8 mouse cellular contexts compared by ENCODE assay signal in genomic region chr12:32819823-32820605, GRCm38 (mm10). TPM values are rescaled to one million over a fixed set of nuclear protein-coding genes. Genes with fewer than 3 reads are reported as not detected.
A peak's percentile ranks its signal among the peaks of the same experiment; 100 is the strongest.
DNase-seq lines count a peak whose midpoint lies in the region; ATAC-seq and TF ChIP-seq lines count a peak whose summit lies in the region.

No protein-coding gene starts in this region.

- peak overlapping the region; percentile 56 for H3K4me2 ChIP-seq in embryonic facial prominence, embryonic 14.5 days (ENCODE audit: low read depth, low read length)
- peak overlapping the region; percentile 70 for H3K4me2 ChIP-seq in limb, embryonic 13.5 days (replicated peaks)
- H3K4me2 ChIP-seq in midbrain, embryonic 16.5 days (ENCODE audit: low read length), result peak overlapping the region; percentile 76

- no peaks in the 10 kb centered on the region for H3K9me3 ChIP-seq in embryonic facial prominence, embryonic 14.5 days (ENCODE audit: control insufficient read depth, low read length)
- H3K9me3 ChIP-seq in limb, embryonic 13.5 days, result no peaks in the 10 kb centered on the region
- no peaks in the 10 kb centered on the region for H3K9me3 ChIP-seq in midbrain, embryonic 16.5 days (replicated peaks; ENCODE audit: control insufficient read depth, low read length, poor library complexity, severe bottlenecking)

- TF ChIP-seq CTCF in heart, adult 2 months (IDR thresholded peaks at IDR 0.05), result peak; percentile 36

- no peaks in the 10 kb centered on the region; the same call in 1 of the 2 replicates for H3K79me2 ChIP-seq in heart, adult 2 months (replicated peaks; ENCODE audit: control insufficient read depth, insufficient read depth, low read length)

- under 1% methylated on average over 18 of the region's 80 CpGs for WGBS in embryonic facial prominence, embryonic 14.5 days
- under 1% methylated on average over 79 of the region's 80 CpGs for whole genome bisulfite sequencing in heart, adult 2 months
- under 1% methylated on average over 55 of the region's 80 CpGs for WGBS in limb, embryonic 13.5 days
- under 1% methylated on average over 44 of the region's 80 CpGs for WGBS in midbrain, embryonic 16.5 days

- no peaks in the 10 kb centered on the region; the same call in 1 of the 2 replicates for H3K4me1 ChIP-seq in embryonic facial prominence, embryonic 14.5 days (ENCODE audit: control insufficient read depth, insufficient read depth, low read length)
- H3K4me1 ChIP-seq in heart, adult 2 months (ENCODE audit: control insufficient read depth, insufficient read depth, low read length), result peaks cover 4% of the 10 kb centered on the region
- peaks cover 6% of the 10 kb centered on the region; the same call in 1 of the 2 replicates for H3K4me1 ChIP-seq in limb, embryonic 13.5 days
- peaks cover 7% of the 10 kb centered on the region for H3K4me1 ChIP-seq in midbrain, embryonic 16.5 days (ENCODE audit: control insufficient read depth, insufficient read depth, low read length)

- ATAC-seq in embryonic facial prominence, embryonic 14.5 days (ENCODE audit: low read depth), result peak; percentile 96
- ATAC-seq in limb, embryonic 13.5 days (ENCODE audit: low FRiP score, low read depth), result peak; percentile 96
- ATAC-seq in midbrain, embryonic 16.5 days, result peak; percentile 96

- H3K36me3 ChIP-seq in embryonic facial prominence, embryonic 14.5 days (ENCODE audit: control insufficient read depth, insufficient read depth, low read length), result peaks cover 11% of the 10 kb centered on the region; the same call in 1 of the 2 replicates
- peaks cover 14% of the 10 kb centered on the region for H3K36me3 ChIP-seq in heart, adult 2 months (ENCODE audit: control insufficient read depth, insufficient read depth, low read length)
- peaks cover 8% of the 10 kb centered on the region for H3K36me3 ChIP-seq in limb, embryonic 13.5 days
- H3K36me3 ChIP-seq in midbrain, embryonic 16.5 days (ENCODE audit: control insufficient read depth, insufficient read depth, low read length), result no peaks in the 10 kb centered on the region

- peak; percentile 93 for TF ChIP-seq POLR2A in heart, adult 2 months (IDR thresholded peaks at IDR 0.05; ENCODE audit: insufficient read depth, low read depth, low read length)

- H3K27me3 ChIP-seq in embryonic facial prominence, embryonic 14.5 days (replicated peaks; ENCODE audit: control insufficient read depth, insufficient read depth, low read length), result no peaks in the 10 kb centered on the region
- no peaks in the 10 kb centered on the region for H3K27me3 ChIP-seq in heart, adult 2 months (ENCODE audit: control insufficient read depth, insufficient read depth, low read length)
- no peaks in the 10 kb centered on the region for H3K27me3 ChIP-seq in limb, embryonic 13.5 days
- no peaks in the 10 kb centered on the region for H3K27me3 ChIP-seq in midbrain, embryonic 16.5 days (ENCODE audit: control insufficient read depth, insufficient read depth, low read depth, low read length)

- peak; percentile 81; the same call in 1 of the 2 replicates for TF ChIP-seq EP300 in heart, adult 2 months (IDR thresholded peaks at IDR 0.05; ENCODE audit: insufficient read depth, low read depth, low read length)

- H3K27ac ChIP-seq in embryonic facial prominence, embryonic 14.5 days (replicated peaks; ENCODE audit: low read depth, low read length), result peak overlapping the region; percentile 97
- H3K27ac ChIP-seq in heart, adult 2 months, result peak overlapping the region; percentile 98
- peak overlapping the region; percentile 96 for H3K27ac ChIP-seq in limb, embryonic 13.5 days
- H3K27ac ChIP-seq in midbrain, embryonic 16.5 days (ENCODE audit: low read length), result peak overlapping the region; percentile 98

- H3K9ac ChIP-seq in embryonic facial prominence, embryonic 14.5 days (ENCODE audit: low read depth, low read length), result peak overlapping the region; percentile 73
- peak overlapping the region; percentile 83 for H3K9ac ChIP-seq in heart, adult 2 months (ENCODE audit: low read depth, low read length)
- peak overlapping the region; percentile 81 for H3K9ac ChIP-seq in limb, embryonic 13.5 days
- peak overlapping the region; percentile 76 for H3K9ac ChIP-seq in midbrain, embryonic 16.5 days (ENCODE audit: low read depth, low read length)

- peak overlapping the region; percentile 68 for H3K4me3 ChIP-seq in embryonic facial prominence, embryonic 14.5 days (ENCODE audit: low read depth, low read length)
- H3K4me3 ChIP-seq in heart, adult 2 months, result peak overlapping the region; percentile 99
- peak overlapping the region; percentile 81 for H3K4me3 ChIP-seq in limb, embryonic 13.5 days
- H3K4me3 ChIP-seq in midbrain, embryonic 16.5 days (ENCODE audit: low read depth, low read length), result peak overlapping the region; percentile 84

- intact Hi-C loops in heart, adult 2 months (cut with DNase I), result loop anchor here (2.0 to 10.0 kb wide), 7 partner anchors 37 to 495 kb away; partner anchors contain the start of genes Ccdc71l and Sypl

- peak; percentile 95 for DNase-seq in 3T3-L1 (ENCODE audit: low read depth, low spot score)
- DNase-seq in adrenal gland, postnatal 4 days (ENCODE audit: low spot score in 2 of 2), result peak; percentile 97
- DNase-seq in embryonic facial prominence, embryonic 14.5 days (ENCODE audit: low spot score), result peak; percentile 98
- peak; percentile 99 to 100 for DNase-seq in heart, adult 2 months
- DNase-seq in kidney, adult 8-10 months, result peak; percentile 99
- peak; percentile 95 to 98 for DNase-seq in spleen, postnatal 10 days (ENCODE audit: low spot score in 2 of 2)

RNA-seq across cellular contexts. Expression of gene Nampt, which starts 0.7 kb away (rescaled TPM):
- 10 to 100 TPM; 40.1 to 41.0 TPM for total RNA-seq in adrenal gland, postnatal 4 days (2021)
- polyA plus RNA-seq in embryonic facial prominence, embryonic 14.5 days (2014; fragmentation: Nextera tagmentation; extraction: Ambion mirVana), result 24.9 and 26.6 TPM in 2 replicates
- total RNA-seq in heart, adult 2 months (2021), result 100 to 1,000 TPM; 115 to 153 TPM
- polyA plus RNA-seq in heart, adult 2 months (2012; rRNA removed), result 37.2 and 79.2 TPM in 2 replicates
- polyA plus RNA-seq in limb, embryonic 13.5 days (2015; fragmentation: Nextera tagmentation; extraction: Ambion mirVana), result 20.9 and 21.4 TPM in 2 replicates
- 35.7 and 37.0 TPM in 2 replicates for polyA plus RNA-seq in midbrain, embryonic 16.5 days (2015; fragmentation: Nextera tagmentation; extraction: Ambion mirVana)

Comparison
In these comparisons a context has a peak if more than half of its experiments do, and no peak if none do; other contexts are left out.
1. Peak in every context shown above with its lines: DNase-seq, ATAC-seq, H3K4me3 ChIP-seq and H3K27ac ChIP-seq.